ENCODE assay signal across 8 mouse cellular contexts in genomic region chr1:134556671-134557218, GRCm38 (mm10). TPM values are rescaled to one million over a fixed set of nuclear protein-coding genes. Genes with fewer than 3 reads are reported as not detected.
DNase-seq lines count a peak whose midpoint lies in the region; TF ChIP-seq lines count a peak whose summit lies in the region.

No protein-coding gene starts in this region.

- no peak for TF ChIP-seq CTCF in gastrocnemius, adult 2 months (IDR thresholded peaks at IDR 0.05)

- H3K27me3 ChIP-seq in megakaryocyte, embryonic 14.5 days (replicated peaks): no peaks in the 10 kb centered on the region

- intact Hi-C loops in gastrocnemius, adult 2 months (cut with DNase I): loop anchor here (5.0 kb wide), 1 partner anchor 39 kb away; no protein-coding TSS in a partner anchor

- H3K27ac ChIP-seq in gastrocnemius, adult 2 months: peak overlapping the region; percentile 96

- no peaks in the 10 kb centered on the region for H3K9me3 ChIP-seq in megakaryocyte, embryonic 14.5 days

- DNase-seq in WW6 (ENCODE audit: low read depth, low spot score): peak; percentile 85
- DNase-seq in cerebellum, postnatal 4 days (ENCODE audit: low spot score in 2 of 2): peak; percentile 86 to 93
- DNase-seq in gastrocnemius, adult 2 months: peak; percentile 98
- DNase-seq in hindlimb bud, embryonic 11.5 days (ENCODE audit: extremely low spot score, low read depth, low spot score): peak; percentile 62
- DNase-seq in left cerebral cortex, adult 8-10 months (ENCODE audit: low spot score in 2 of 2): peak; percentile 76 to 96
- peak; percentile 96 to 97 for DNase-seq in right cerebral cortex, postnatal 10 days (ENCODE audit: low spot score in 2 of 2)
- peak; percentile 89 for DNase-seq in urinary bladder, postnatal 25 days (ENCODE audit: low spot score)

- peaks cover 29% of the 10 kb centered on the region for H3K4me1 ChIP-seq in megakaryocyte, embryonic 14.5 days

- H3K36me3 ChIP-seq in megakaryocyte, embryonic 14.5 days (replicated peaks; ENCODE audit: low read length): no peaks in the 10 kb centered on the region

- H3K4me3 ChIP-seq in gastrocnemius, adult 2 months: peak overlapping the region; percentile 74
- peak overlapping the region; percentile 95 for H3K4me3 ChIP-seq in megakaryocyte, embryonic 14.5 days (replicated peaks)

RNA-seq across cellular contexts. Expression of gene Kdm5b, which starts 3.2 kb away (rescaled TPM):
- total RNA-seq in gastrocnemius, adult 2 months (2021): 1 to 10 TPM; 9.7 to 9.8 TPM
- total RNA-seq in left cerebral cortex, adult 8-10 months (2022): 10 to 100 TPM; 61.2 to 67.6 (median 63.5) TPM
- polyA plus RNA-seq in megakaryocyte, embryonic 14.5 days (2012; ENCODE audit: insufficient read depth, low replicate concordance): 0.63 and 1.8 TPM in 2 replicates

RNA-seq across cellular contexts. Expression of gene Mgat4e, which starts 7.3 kb away (rescaled TPM):
- not detected for total RNA-seq in gastrocnemius, adult 2 months (2021)
- total RNA-seq in left cerebral cortex, adult 8-10 months (2022): not detected
- polyA plus RNA-seq in megakaryocyte, embryonic 14.5 days (2012; ENCODE audit: insufficient read depth, low replicate concordance): not detected in 2 replicates

Comparison
In these comparisons a context has a peak if more than half of its experiments do, and no peak if none do; other contexts are left out.
1. Peak in every context shown above with its lines: DNase-seq, H3K4me3 ChIP-seq and H3K27ac ChIP-seq.
2. RNA of gene Kdm5b, which starts 3.2 kb away (total RNA-seq): 61.2 to 67.6 TPM in left cerebral cortex, adult 8-10 months; 9.7 to 9.8 TPM in gastrocnemius, adult 2 months; every median in the first group is over 4 times any median in the second.